Mouse (Mus musculus) thymus, adult 2 months (tissue): ENCODE data around the gene Lhx9. TPM values are rescaled to one million over a fixed set of nuclear protein-coding genes. Genes with fewer than 3 reads are reported as not detected.

ENCODE experiments used
- DNase-seq: peaks from one replicate; pipeline ENCODE4 v3.0.0; 2021
- H3K27ac ChIP-seq: fragments of 200-500 bp; 2 replicates; pipeline ENCODE4 v1.5.1; 2012; ENCODE audit warnings: low read length, control low read depth; ENCODE audit not compliant: control insufficient read depth, insufficient read depth
- H3K27me3 ChIP-seq: fragments of 200-500 bp; 2 replicates; pipeline ENCODE4 v1.6.1; 2012; ENCODE audit warnings: mild to moderate bottlenecking, low read length, moderate library complexity, mixed read lengths; ENCODE audit not compliant: control insufficient read depth, insufficient read depth
- H3K36me3 ChIP-seq: fragments of 200-500 bp; 2 replicates; pipeline ENCODE4 v1.6.1; 2012; ENCODE audit warnings: mild to moderate bottlenecking, low read length, moderate library complexity; ENCODE audit not compliant: control insufficient read depth, insufficient read depth
- H3K4me1 ChIP-seq: fragments of 200-500 bp; replicated peaks from 2 replicates; pipeline ENCODE4 v1.6.1; 2012; ENCODE audit warnings: low read length; ENCODE audit not compliant: control insufficient read depth, insufficient read depth
- H3K4me3 ChIP-seq: fragments of 200-500 bp; 2 replicates; pipeline ENCODE4 v1.5.1; 2012; ENCODE audit warnings: mild to moderate bottlenecking, low read length, control low read depth, moderate library complexity; ENCODE audit not compliant: control insufficient read depth, insufficient read depth
- CTCF ChIP-seq: fragments of 200-500 bp; IDR thresholded peaks from 2 replicates; pipeline ENCODE4 v1.5.1; 2012; ENCODE audit warnings: mild to moderate bottlenecking, control low read depth, low read length, moderate library complexity, borderline replicate concordance; ENCODE audit not compliant: control insufficient read depth, poor library complexity, insufficient read depth; ENCODE audit errors: extremely low read depth
- POLR2A ChIP-seq: fragments of 200-500 bp; IDR thresholded peaks from 2 replicates; pipeline ENCODE4 v1.6.1; 2012; ENCODE audit warnings: mild to moderate bottlenecking, low read length, control low read depth, moderate library complexity; ENCODE audit not compliant: control insufficient read depth, poor library complexity, insufficient read depth; ENCODE audit errors: extremely low read depth
- WGBS: fragments of 180-500 bp; shearing (Covaris S2); methylation state at CpG from one replicate; pipeline ENCODE4 v1.1.7; 2018; 5-methylcytosine and 5-hydroxymethylcytosine counted together
- polyA plus RNA-seq: library from polyadenylated mRNA; depleted of rRNA; stranded (reverse); fragments of >200 nt; gene quantifications from 2 replicates; pipeline ENCODE4 v1.2.3, GENCODE M21; 2012

Gene Lhx9
- polyA plus RNA-seq, 1 experiment = 0.05 TPM

DNA sequence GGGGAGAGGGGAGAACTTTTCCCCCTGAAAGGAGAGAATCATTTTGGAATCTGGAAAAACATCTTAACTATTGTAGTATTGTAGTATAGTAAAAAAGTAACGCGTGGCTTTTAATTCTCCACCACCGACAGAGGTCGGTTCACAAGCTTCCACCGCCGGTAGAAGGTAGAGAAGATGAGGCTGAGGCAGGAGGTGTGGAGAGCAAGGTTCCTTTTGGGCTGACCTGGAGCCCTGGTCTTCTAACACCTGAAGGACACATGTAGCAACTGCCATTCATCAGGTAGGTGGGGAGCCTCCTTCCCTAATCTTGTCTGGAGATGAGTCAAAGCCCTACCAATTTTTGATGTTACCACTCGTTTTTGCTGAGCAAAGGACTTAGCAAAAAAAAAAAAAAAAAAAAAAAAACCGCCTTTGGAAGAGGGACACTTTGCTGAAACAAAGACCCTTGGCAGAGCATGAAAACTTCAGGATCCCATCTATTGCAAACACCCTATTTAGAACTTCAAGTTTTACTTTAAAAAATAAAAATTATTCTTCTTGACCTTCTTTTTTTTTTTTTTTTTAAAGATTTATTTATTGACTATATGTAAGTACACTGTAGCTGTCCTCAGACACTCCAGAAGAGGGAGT is 1.3 kb upstream of the Lhx9 start:
- no peaks in the 10 kb centered on the region for H3K36me3 ChIP-seq
- no peak overlapping the region for H3K4me3 ChIP-seq
- DNase-seq = no peak
- TF ChIP-seq POLR2A (no peak), CTCF (no peak)
- H3K27me3 ChIP-seq = peaks cover 20% of the 10 kb centered on the region
- peaks cover 22% of the 10 kb centered on the region for H3K4me1 ChIP-seq
- 38% methylated on average over 8 of the region's 8 CpGs for WGBS
- no peak overlapping the region for H3K27ac ChIP-seq

DNA sequence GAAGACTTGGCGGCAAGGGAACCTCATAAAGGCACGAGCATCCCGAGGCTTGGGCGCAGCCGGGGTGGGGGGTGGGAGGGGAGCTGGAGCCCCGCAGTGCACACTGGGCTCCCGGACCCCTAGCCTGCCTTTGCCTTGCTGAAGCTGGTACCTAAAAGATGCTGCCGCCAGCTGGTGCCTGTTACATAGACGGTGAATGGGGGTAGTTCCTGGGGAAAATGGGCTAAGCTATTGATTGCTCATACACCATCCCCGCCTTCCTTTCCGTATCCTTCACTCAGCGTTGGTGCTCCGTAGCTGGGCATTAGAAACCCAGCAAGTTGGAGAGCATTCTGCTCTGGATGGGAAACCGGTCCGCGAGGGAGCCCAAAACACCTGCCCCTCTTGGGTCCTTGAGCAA is 351 bp downstream of the Lhx9 start:
- Histone ChIP-seq H3K4me3 (no peak overlapping the region), H3K4me1 (peaks cover 33% of the 10 kb centered on the region), H3K36me3 (no peaks in the 10 kb centered on the region), H3K27ac (no peak overlapping the region), H3K27me3 (peaks cover 27% of the 10 kb centered on the region)
- no peak for DNase-seq
- 9% methylated on average over 16 of the region's 16 CpGs for WGBS
- TF ChIP-seq POLR2A = no peak
- no peak for TF ChIP-seq CTCF

DNA sequence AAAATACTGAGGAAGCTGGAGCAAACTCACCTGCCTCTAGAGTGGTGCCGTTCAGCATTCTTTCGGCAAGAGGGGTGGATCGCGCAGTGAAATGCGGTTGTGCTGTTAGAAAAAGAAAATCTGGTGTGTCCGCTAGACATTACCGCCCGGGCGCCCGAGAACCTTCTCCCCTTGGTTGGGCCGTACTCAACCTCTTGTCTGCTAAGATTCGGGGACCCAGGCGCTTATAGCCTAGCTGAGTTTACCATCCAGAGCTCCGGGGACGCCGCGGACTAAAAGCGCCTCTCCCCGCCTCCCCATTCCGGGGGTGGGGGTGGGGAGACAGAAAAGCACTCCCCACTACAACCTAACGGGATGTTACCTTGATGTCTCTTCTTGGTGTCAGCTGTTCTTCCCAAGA is 1.2 kb downstream of the Lhx9 start:
- H3K36me3 ChIP-seq = no peaks in the 10 kb centered on the region
- 5% methylated on average over 21 of the region's 21 CpGs for WGBS
- no peak overlapping the region for H3K4me3 ChIP-seq
- H3K27ac ChIP-seq = no peak overlapping the region
- DNase-seq = no peak
- H3K27me3 ChIP-seq = peaks cover 29% of the 10 kb centered on the region
- TF ChIP-seq POLR2A = no peak
- no peak for TF ChIP-seq CTCF
- peaks cover 33% of the 10 kb centered on the region for H3K4me1 ChIP-seq

DNA sequence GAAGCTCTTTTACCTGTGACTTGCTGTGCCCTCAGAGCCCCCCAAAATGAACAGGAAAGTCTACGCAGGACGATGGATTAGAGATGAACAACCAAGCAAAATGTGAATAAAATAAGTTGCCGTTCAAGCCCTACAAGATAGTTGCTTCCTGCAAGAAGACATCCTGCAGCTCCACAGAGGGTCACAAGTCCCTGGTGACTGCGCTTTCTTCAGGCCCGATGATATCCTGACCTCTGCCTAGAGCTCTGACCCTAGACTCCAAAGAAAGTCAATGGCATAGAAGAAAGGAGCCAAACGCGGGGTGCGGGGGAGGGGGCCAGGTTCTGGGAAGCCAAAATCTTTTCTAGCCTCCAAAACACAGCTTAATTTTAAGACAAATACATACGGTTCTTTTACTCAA is 1.8 kb downstream of the Lhx9 start:
- Histone ChIP-seq H3K27me3 (peaks cover 30% of the 10 kb centered on the region), H3K4me1 (peaks cover 36% of the 10 kb centered on the region)
- 9% methylated on average over 9 of the region's 9 CpGs for WGBS

DNA sequence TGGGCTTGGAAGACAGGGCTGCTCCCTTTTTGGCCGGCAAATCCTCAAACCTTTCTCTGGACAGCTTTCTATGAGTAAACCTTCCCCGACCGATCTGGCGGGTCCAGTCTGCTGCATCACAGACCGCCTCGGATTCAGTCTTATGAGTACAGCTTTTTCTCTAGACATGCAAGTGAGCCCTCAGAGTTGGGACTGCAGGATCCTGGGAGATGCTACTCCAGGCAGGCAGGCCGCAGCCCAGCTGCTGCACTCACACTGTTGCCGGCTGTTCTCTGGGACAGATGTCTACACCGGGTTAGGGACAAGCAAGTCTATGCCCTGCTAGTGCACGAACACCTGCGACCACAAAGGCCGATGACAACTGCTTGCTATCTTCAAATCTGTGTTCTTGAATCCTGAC is 2.2 kb downstream of the Lhx9 start:
- peaks cover 39% of the 10 kb centered on the region for H3K4me1 ChIP-seq
- peaks cover 34% of the 10 kb centered on the region for H3K27me3 ChIP-seq
- no peaks in the 10 kb centered on the region for H3K36me3 ChIP-seq
- TF ChIP-seq POLR2A (no peak), CTCF (no peak)
- 9% methylated on average over 12 of the region's 12 CpGs for WGBS
- H3K4me3 ChIP-seq = no peak overlapping the region
- H3K27ac ChIP-seq = no peak overlapping the region
- no peak for DNase-seq

More for the DNA sequence above, 1.8 kb downstream of the Lhx9 start:
- no peak overlapping the region for H3K27ac ChIP-seq
- no peak for TF ChIP-seq POLR2A
- H3K4me3 ChIP-seq = no peak overlapping the region
- no peaks in the 10 kb centered on the region for H3K36me3 ChIP-seq
- DNase-seq = no peak

DNA sequence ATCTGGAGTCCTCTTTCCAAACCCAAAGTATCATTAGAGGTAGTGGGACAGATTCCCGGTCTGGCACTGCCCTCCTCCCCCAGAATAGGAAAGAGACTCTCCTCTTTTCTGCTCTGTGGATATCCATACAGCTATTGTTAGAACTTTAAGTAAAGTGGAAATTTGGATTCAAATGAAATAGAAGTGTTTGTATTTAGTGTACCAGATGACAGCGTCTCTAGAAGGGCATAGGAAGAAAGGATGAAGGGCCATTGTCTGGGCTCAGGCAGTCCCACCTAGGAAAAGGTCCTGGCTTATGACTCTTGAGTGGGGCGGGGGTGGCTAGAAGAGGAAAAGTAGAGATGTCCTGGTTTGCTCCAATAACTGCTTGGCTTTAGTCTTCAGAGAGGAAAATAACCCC is 2.9 kb downstream of the Lhx9 start:
- no peak for DNase-seq
- H3K27ac ChIP-seq = no peak overlapping the region
- no peak for TF ChIP-seq CTCF
- H3K27me3 ChIP-seq = peaks cover 38% of the 10 kb centered on the region
- no peaks in the 10 kb centered on the region for H3K36me3 ChIP-seq
- H3K4me3 ChIP-seq = no peak overlapping the region
- peaks cover 39% of the 10 kb centered on the region for H3K4me1 ChIP-seq
- 24% methylated on average over 3 of the region's 3 CpGs for WGBS

DNA sequence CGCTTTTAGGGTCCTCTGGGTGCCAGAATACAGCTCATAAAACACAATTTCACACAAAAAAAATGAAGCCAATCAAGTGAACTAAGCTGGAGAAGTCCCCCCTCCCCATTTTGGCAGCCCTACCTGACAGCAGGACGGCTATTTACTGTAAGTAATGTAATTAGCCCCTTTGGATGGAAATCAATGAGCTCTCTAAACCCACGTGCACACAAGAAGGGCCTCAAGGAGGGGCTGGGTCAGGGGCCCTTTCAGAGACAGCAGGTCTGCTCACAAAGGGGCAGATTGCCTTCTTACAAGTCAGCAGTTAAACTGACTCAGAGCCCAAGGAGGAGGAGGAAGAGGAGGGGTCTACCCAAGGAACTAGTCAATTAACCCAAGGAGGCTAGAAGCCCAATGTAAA is 4.2 kb downstream of the Lhx9 start:
- Histone ChIP-seq H3K27ac (no peak overlapping the region), H3K36me3 (no peaks in the 10 kb centered on the region), H3K4me3 (no peak overlapping the region), H3K27me3 (peaks cover 45% of the 10 kb centered on the region), H3K4me1 (peaks cover 39% of the 10 kb centered on the region)
- TF ChIP-seq POLR2A = no peak
- TF ChIP-seq CTCF = no peak
- no peak for DNase-seq
- 20% methylated on average over 3 of the region's 3 CpGs for WGBS
